Mouse (Mus musculus) thymus, adult 2 months (tissue): Measurements from ENCODE around the gene Prickle2. TPM values are rescaled to one million over a fixed set of nuclear protein-coding genes. Genes with fewer than 3 reads are reported as not detected.

ENCODE experiments used
- DNase-seq: peaks from one replicate; pipeline ENCODE4 v3.0.0; 2021
- H3K27ac ChIP-seq: fragments of 200-500 bp; 2 replicates; pipeline ENCODE4 v1.5.1; 2012; ENCODE audit warnings: low read length, control low read depth; ENCODE audit not compliant: control insufficient read depth, insufficient read depth
- H3K27me3 ChIP-seq: fragments of 200-500 bp; 2 replicates; pipeline ENCODE4 v1.6.1; 2012; ENCODE audit warnings: mild to moderate bottlenecking, low read length, moderate library complexity, mixed read lengths; ENCODE audit not compliant: control insufficient read depth, insufficient read depth
- H3K36me3 ChIP-seq: fragments of 200-500 bp; 2 replicates; pipeline ENCODE4 v1.6.1; 2012; ENCODE audit warnings: mild to moderate bottlenecking, low read length, moderate library complexity; ENCODE audit not compliant: control insufficient read depth, insufficient read depth
- H3K4me1 ChIP-seq: fragments of 200-500 bp; replicated peaks from 2 replicates; pipeline ENCODE4 v1.6.1; 2012; ENCODE audit warnings: low read length; ENCODE audit not compliant: control insufficient read depth, insufficient read depth
- H3K4me3 ChIP-seq: fragments of 200-500 bp; 2 replicates; pipeline ENCODE4 v1.5.1; 2012; ENCODE audit warnings: mild to moderate bottlenecking, low read length, control low read depth, moderate library complexity; ENCODE audit not compliant: control insufficient read depth, insufficient read depth
- CTCF ChIP-seq: fragments of 200-500 bp; IDR thresholded peaks from 2 replicates; pipeline ENCODE4 v1.5.1; 2012; ENCODE audit warnings: mild to moderate bottlenecking, control low read depth, low read length, moderate library complexity, borderline replicate concordance; ENCODE audit not compliant: control insufficient read depth, poor library complexity, insufficient read depth; ENCODE audit errors: extremely low read depth
- POLR2A ChIP-seq: fragments of 200-500 bp; IDR thresholded peaks from 2 replicates; pipeline ENCODE4 v1.6.1; 2012; ENCODE audit warnings: mild to moderate bottlenecking, low read length, control low read depth, moderate library complexity; ENCODE audit not compliant: control insufficient read depth, poor library complexity, insufficient read depth; ENCODE audit errors: extremely low read depth
- WGBS: fragments of 180-500 bp; shearing (Covaris S2); methylation state at CpG from one replicate; pipeline ENCODE4 v1.1.7; 2018; 5-methylcytosine and 5-hydroxymethylcytosine counted together
- polyA plus RNA-seq: library from polyadenylated mRNA; depleted of rRNA; stranded (reverse); fragments of >200 nt; gene quantifications from 2 replicates; pipeline ENCODE4 v1.2.3, GENCODE M21; 2012

The Prickle2 gene
- polyA plus RNA-seq, 1 experiment, result 0.50 TPM

DNA sequence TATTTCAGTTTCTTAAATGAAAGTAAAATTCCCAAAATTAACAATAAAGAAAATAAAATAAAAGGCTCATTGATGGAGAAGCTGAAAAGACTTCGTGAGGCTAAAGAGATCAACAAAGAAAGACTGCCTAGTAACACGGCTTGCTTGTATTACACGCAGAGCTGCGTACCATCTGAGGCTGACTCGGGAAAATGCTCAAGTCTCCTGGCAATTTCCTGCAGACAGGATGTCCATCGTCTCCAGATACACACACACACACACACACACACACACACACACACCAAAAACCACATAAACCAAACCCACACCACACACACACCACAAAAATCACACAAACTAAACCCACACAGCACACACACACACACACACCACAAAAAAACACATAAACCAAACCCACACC, 173.6 kb downstream of the Prickle2 start:
- WGBS, result 58% methylated on average over 6 of the region's 6 CpGs
- TF ChIP-seq CTCF (no peak), POLR2A (no peak)
- H3K27me3 ChIP-seq, result no peaks in the 10 kb centered on the region
- no peak overlapping the region for H3K4me3 ChIP-seq
- no peaks in the 10 kb centered on the region for H3K36me3 ChIP-seq
- H3K27ac ChIP-seq, result no peak overlapping the region
- DNase-seq, result no peak
- H3K4me1 ChIP-seq, result no peaks in the 10 kb centered on the region

DNA sequence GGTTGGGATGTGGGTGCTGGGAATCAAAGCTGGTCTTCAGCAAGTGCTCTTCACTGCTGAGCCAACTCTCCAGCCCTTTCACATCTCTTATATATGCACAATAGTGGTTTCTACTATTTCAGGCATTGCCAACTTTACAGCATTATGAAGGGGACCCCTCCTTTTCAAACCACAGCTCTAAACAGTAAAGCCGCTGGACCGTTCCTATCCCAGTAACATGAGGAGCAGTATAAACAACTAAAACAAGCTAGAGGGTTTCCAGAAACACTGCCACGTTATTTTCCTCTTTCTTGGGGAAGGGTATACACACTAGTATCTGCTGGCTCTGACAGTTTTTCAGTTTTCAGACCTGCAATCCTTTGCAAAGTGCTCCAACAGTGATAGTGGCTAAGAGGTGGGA, 179.7 kb downstream of the Prickle2 start:
- Histone ChIP-seq H3K4me3 (no peak overlapping the region), H3K36me3 (no peaks in the 10 kb centered on the region), H3K27me3 (no peaks in the 10 kb centered on the region), H3K4me1 (no peaks in the 10 kb centered on the region), H3K27ac (no peak overlapping the region)
- DNase-seq, result no peak
- TF ChIP-seq POLR2A, result no peak
- TF ChIP-seq CTCF, result no peak
- 67% methylated on average over 3 of the region's 3 CpGs for WGBS

DNA sequence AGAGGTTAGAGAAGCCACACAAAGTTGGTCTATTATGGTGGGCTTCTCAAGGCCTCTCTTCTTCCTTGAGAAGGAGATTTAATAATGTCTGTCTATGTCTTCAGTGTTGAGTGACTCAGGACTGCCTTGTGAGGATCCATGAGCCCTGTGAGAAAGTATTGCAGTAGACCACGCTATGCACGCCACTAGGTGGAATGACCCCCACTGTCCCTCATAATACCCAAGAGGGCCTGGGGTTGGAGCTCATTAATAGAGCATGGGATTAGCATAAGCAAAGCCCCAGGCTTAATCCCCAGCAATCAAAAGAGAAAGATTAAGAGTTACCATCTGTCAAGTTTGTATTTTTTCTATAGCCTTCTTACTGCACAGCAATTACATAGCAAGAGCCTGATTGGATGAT, 180.3 kb downstream of the Prickle2 start:
- Histone ChIP-seq H3K4me1 (no peaks in the 10 kb centered on the region), H3K36me3 (no peaks in the 10 kb centered on the region), H3K27ac (no peak overlapping the region), H3K27me3 (no peaks in the 10 kb centered on the region), H3K4me3 (no peak overlapping the region)
- 94% methylated on average over 2 of the region's 2 CpGs for WGBS
- no peak for DNase-seq
- TF ChIP-seq CTCF, result no peak
- no peak for TF ChIP-seq POLR2A

DNA sequence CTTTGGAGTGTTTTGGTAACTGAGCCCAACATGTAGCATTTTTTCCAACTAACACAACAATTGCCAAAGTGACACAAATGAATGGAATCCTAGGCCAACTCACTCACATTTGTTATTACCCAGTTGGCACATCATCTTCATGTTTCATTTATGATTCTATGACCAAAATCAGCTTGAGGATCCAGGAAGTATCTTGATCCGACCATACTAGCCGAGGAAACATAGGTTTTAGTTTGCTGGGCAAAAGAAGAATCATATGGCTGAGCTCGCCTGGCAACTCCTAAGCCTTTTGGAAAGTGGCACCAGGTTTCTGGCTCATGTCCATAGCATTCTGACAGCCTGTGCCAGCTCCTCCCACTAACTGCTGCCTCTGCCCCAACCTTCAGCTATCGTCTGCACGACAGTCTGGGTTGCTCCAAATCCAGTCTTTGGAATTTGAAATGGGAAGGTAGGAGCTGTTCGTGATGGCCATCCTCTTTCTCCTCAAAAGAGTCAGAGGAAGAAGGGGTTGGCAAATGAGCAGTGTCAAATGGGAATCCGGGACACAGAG, 184.4 kb downstream of the Prickle2 start:
- 87% methylated on average over 7 of the region's 7 CpGs for WGBS
- DNase-seq, result no peak
- TF ChIP-seq CTCF (no peak), POLR2A (no peak)
- H3K4me3 ChIP-seq, result no peak overlapping the region
- H3K36me3 ChIP-seq, result no peaks in the 10 kb centered on the region
- no peak overlapping the region for H3K27ac ChIP-seq
- H3K4me1 ChIP-seq, result no peaks in the 10 kb centered on the region
- H3K27me3 ChIP-seq, result no peaks in the 10 kb centered on the region

DNA sequence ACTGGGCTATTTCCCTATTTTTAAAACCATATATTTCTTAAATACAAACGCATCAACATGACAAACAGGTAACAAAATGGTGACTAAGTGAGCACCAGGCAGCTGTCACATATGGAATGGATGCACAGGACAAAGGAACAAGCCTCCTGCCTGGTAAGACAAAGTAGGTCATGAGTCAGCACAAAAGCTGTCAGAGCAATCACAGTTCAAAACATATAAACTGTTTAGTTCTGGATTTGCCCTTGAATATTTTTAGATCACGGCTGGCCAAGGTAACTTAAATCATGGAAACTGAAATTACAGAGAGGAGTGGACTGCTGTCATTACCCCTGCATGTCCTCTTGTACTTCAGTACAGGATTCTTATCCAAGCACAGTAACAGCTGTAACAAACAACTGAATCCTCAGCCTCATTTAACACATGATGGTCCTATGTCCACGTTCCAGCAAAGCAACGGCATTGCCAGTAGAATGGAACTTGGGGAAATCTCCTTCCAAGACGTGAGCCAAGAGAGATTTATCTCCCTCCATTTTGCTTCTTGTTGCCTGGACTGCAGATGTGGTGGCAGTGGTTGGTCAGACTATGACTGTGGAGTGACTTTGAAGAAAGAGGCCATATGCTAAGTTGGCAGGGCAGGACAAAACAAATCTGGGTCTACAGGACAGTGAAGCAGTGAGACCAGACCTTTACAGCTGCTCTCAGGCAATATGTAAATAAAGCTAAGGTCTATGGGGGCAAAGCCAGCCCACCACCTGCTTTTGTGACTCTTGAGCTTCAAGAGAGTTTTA, 185.7 kb downstream of the Prickle2 start:
- TF ChIP-seq CTCF (no peak), POLR2A (no peak)
- no peak overlapping the region for H3K27ac ChIP-seq
- DNase-seq, result no peak

DNA sequence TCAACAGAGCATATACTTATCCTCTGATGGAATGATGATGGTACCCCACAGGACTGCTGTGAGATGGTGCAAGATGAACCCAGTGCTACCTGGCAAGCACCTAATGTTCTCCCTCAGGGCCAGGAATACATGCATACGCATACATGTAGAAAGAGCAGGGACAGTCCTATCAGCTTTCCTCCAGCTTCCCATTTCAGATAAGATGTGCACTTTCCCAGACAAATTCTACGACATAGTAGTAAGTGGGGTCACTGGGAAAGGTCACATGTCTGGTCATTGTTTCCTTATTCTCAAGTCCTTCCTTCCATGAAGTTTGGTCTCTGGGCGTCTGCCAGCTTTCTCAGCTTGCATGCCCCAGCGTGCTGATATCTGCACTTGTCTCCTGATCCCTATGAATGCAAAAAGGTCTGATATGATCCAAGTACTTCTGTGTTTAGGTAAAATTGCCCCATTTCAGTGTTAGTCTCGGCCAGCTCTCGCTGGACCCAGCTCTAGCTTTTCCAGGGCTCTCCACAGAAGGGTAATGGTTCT, 187.5 kb downstream of the Prickle2 start:
- WGBS, result 76% methylated on average over 6 of the region's 6 CpGs
- Histone ChIP-seq H3K4me3 (no peak overlapping the region), H3K4me1 (no peaks in the 10 kb centered on the region), H3K36me3 (no peaks in the 10 kb centered on the region), H3K27me3 (no peaks in the 10 kb centered on the region), H3K27ac (no peak overlapping the region)
- no peak for DNase-seq
- TF ChIP-seq POLR2A, result no peak
- no peak for TF ChIP-seq CTCF

More for the DNA sequence above, 185.7 kb downstream of the Prickle2 start:
- Histone ChIP-seq H3K27me3 (no peaks in the 10 kb centered on the region), H3K4me1 (no peaks in the 10 kb centered on the region), H3K36me3 (no peaks in the 10 kb centered on the region), H3K4me3 (no peak overlapping the region)
- 81% methylated on average over 5 of the region's 5 CpGs for WGBS
